Mouse (Mus musculus): ENCODE data around the gene Hist1h2af.

GRCm38 (mm10) chr13:23577835-23578234 is 44.1 kb downstream of the Hist1h2af start:
- no peak for TF ChIP-seq CTCF (IDR thresholded peaks at IDR 0.05; ENCODE audit: borderline replicate concordance, insufficient read depth, low read depth, low read length)
- TF ChIP-seq POLR2A (IDR thresholded peaks at IDR 0.05; ENCODE audit: borderline replicate concordance, insufficient read depth, low read length) = no peak

All from cerebellum, adult 2 months (tissue).